Mouse (Mus musculus) embryonic facial prominence, embryonic 15.5 days (tissue): Measurements from ENCODE around the gene Iqcf3. TPM values are rescaled to one million over a fixed set of nuclear protein-coding genes. Genes with fewer than 3 reads are reported as not detected.

Experiments used
- ATAC-seq: fragments of 200-750 bp; cut with Nextera tagmentation; 2 replicates; pipeline ENCODE4 v1.8.0; 2017; ENCODE audit warnings: low read depth, moderate TSS enrichment; ENCODE audit not compliant: insufficient number of reproducible peaks, low FRiP score, low TSS enrichment
- H3K27ac ChIP-seq: fragments of 300-500 bp; sonication (generic); replicated peaks from 2 replicates; pipeline ENCODE4 v1.5.1; 2015; ENCODE audit warnings: mild to moderate bottlenecking, inconsistent platforms
- H3K27me3 ChIP-seq: fragments of 300-500 bp; sonication (generic); 2 replicates; pipeline ENCODE4 v1.6.1; 2015; ENCODE audit warnings: inconsistent platforms
- H3K36me3 ChIP-seq: fragments of 300-500 bp; sonication (generic); 2 replicates; pipeline ENCODE4 v1.6.1; 2015; ENCODE audit warnings: mild to moderate bottlenecking, inconsistent platforms
- H3K4me1 ChIP-seq: fragments of 300-500 bp; sonication (generic); 2 replicates; pipeline ENCODE4 v1.6.1; 2015; ENCODE audit warnings: inconsistent platforms
- H3K4me2 ChIP-seq: fragments of 300-500 bp; sonication (generic); replicated peaks from 2 replicates; pipeline ENCODE4 v1.6.1; 2015; ENCODE audit warnings: mild to moderate bottlenecking, inconsistent platforms
- H3K4me3 ChIP-seq: fragments of 300-500 bp; sonication (generic); replicated peaks from 2 replicates; pipeline ENCODE4 v1.5.1; 2015; ENCODE audit warnings: mild to moderate bottlenecking, inconsistent platforms
- H3K9ac ChIP-seq: fragments of 300-500 bp; sonication (generic); 2 replicates; pipeline ENCODE4 v1.6.1; 2015; ENCODE audit warnings: inconsistent platforms
- H3K9me3 ChIP-seq: fragments of 300-500 bp; sonication (generic); replicated peaks from 2 replicates; pipeline ENCODE4 v1.6.1; 2016; ENCODE audit warnings: inconsistent platforms
- WGBS: fragments of 180-500 bp; shearing (Covaris S2); methylation state at CpG from one replicate; pipeline ENCODE4 v1.1.7; 2015; 5-methylcytosine and 5-hydroxymethylcytosine counted together
- polyA plus RNA-seq: library from polyadenylated mRNA; unstranded; fragments of >200 nt; fragmentation: Nextera tagmentation; extraction: Ambion mirVana; gene quantifications from 2 replicates; pipeline ENCODE4 v1.2.1, GENCODE M21; 2015

The Iqcf3 gene
- polyA plus RNA-seq, 1 experiment from 2014 or later: not detected

DNA sequence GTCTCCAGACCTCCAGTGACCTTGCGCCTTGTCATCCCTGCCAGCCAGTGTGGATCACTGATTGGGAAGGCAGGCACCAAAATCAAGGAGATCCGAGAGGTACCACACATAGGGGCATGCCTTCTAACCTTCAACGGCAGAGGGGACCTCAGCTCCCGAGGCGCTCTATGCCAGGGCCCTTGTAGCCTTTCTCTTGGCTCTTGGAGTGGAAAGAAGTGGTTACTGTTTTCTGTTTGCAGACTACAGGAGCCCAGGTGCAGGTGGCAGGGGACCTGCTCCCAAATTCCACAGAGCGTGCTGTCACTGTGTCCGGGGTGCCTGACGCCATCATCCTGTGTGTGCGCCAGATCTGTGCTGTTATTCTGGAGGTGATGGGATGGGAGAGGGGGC, 100.4 kb downstream of the Iqcf3 start:
- Histone ChIP-seq H3K27me3 (peaks cover 5% of the 10 kb centered on the region; the same call in 1 of the 2 replicates), H3K36me3 (peaks cover 27% of the 10 kb centered on the region), H3K4me2 (no peak overlapping the region), H3K9me3 (no peaks in the 10 kb centered on the region), H3K4me3 (no peak overlapping the region), H3K9ac (no peak overlapping the region), H3K27ac (no peak overlapping the region), H3K4me1 (peaks cover 42% of the 10 kb centered on the region)
- ATAC-seq: no peak
- WGBS: 85% methylated on average over 9 of the region's 9 CpGs

DNA sequence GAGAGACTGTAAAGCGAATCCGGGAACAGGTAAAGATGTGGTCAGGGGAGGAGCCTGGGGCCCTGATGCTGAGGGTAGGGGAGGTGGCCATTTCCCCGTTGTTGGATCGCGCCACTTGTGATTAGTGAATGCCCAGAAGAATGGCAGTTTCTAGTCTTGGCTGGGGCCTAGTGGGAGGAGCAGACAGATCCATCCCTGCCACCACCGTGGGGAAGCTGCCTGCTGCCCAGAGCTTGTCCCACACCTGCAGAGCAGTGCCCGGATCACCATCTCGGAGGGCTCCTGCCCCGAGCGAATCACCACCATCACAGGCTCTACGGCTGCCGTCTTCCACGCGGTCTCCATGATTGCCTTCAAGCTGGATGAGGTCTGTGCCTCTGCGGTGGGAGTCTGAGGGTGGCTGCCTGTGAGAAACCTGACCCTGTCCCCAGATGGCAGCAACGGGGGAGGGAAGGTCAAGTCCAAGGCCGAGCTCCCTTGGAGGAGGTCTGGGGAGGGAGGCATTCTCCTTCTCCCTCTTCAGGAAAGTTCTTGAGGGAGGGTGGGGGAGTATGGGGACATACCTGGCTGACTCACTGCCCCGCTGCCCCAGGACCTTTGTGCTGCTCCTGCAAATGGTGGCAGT, 100.9 kb downstream of the Iqcf3 start:
- H3K27ac ChIP-seq: no peak overlapping the region
- H3K4me2 ChIP-seq: no peak overlapping the region
- WGBS: 66% methylated on average over 18 of the region's 18 CpGs
- ATAC-seq: no peak
- no peak overlapping the region for H3K9ac ChIP-seq
- H3K27me3 ChIP-seq: peaks cover 5% of the 10 kb centered on the region; the same call in 1 of the 2 replicates
- H3K9me3 ChIP-seq: no peaks in the 10 kb centered on the region
- H3K36me3 ChIP-seq: peaks cover 27% of the 10 kb centered on the region
- H3K4me1 ChIP-seq: peaks cover 42% of the 10 kb centered on the region
- no peak overlapping the region for H3K4me3 ChIP-seq

DNA sequence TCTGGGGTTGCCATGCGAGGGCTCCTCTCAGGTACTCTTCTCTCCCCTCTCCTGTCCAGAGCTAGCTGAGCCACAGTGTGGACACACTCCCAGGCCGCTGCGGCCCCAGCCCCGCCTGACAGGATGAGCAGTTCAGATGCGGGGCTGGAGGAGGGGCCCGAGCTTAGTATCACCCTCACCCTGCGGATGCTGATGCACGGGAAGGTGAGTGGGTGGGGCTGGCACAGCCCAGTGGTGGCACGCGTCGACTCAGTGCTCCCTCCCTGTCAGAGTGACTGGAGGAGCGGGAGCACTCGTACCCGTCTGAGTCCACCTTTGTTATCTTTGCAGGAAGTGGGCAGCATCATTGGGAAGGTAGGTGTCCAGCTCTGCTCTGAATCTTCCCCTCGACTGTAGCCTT, 101.5 kb downstream of the Iqcf3 start:
- H3K9ac ChIP-seq: no peak overlapping the region
- peaks cover 42% of the 10 kb centered on the region for H3K4me1 ChIP-seq
- no peak overlapping the region for H3K4me3 ChIP-seq
- peaks cover 5% of the 10 kb centered on the region; the same call in 1 of the 2 replicates for H3K27me3 ChIP-seq
- peaks cover 27% of the 10 kb centered on the region for H3K36me3 ChIP-seq
- WGBS: 77% methylated on average over 15 of the region's 15 CpGs
- ATAC-seq: no peak
- H3K9me3 ChIP-seq: no peaks in the 10 kb centered on the region
- H3K4me2 ChIP-seq: no peak overlapping the region
- H3K27ac ChIP-seq: no peak overlapping the region

DNA sequence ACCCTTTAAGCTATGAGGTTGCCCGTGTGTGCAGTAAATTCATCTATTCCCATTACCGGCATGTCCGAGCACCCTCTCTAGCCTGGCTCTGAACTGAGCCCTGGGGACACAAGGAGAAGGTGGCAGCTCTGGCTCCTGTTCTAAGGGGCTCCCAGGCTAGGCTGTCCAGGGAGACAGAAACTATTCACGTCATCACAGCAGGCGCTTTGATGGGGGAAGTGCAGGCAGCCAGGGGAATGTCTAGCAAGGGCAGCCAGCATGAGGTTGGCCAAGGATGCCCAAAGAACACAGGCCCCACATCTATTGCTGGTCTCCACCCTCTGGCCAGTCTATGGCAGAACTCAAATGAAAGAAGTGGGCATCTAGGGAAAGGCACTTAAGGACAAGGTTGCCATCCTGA, 103.5 kb downstream of the Iqcf3 start:
- WGBS: 67% methylated on average over 5 of the region's 5 CpGs
- Histone ChIP-seq H3K9ac (no peak overlapping the region), H3K4me1 (peaks cover 49% of the 10 kb centered on the region), H3K9me3 (no peaks in the 10 kb centered on the region), H3K27ac (no peak overlapping the region), H3K27me3 (no peaks in the 10 kb centered on the region), H3K4me3 (no peak overlapping the region), H3K4me2 (no peak overlapping the region), H3K36me3 (peaks cover 18% of the 10 kb centered on the region)
- no peak for ATAC-seq

DNA sequence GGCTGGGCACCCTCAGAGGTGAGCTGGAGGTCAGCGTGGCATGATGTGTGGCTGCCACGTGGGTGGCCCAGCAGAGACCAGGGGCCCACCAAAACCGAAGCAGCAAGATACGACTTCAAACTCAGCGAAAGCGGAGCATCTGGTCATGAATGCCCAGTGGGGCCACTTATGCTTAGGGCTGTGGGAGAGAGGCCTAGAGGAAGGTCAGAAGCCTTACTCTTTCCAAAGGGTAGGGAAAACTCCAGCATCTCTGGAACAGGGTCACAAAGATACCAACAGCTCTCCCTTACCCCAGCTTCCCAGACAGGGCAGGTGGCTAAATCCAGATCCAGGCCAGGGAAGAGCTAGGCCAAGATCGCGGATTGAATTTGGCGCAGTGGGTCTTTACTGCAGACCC, 104.3 kb downstream of the Iqcf3 start:
- Histone ChIP-seq H3K4me1 (peaks cover 56% of the 10 kb centered on the region), H3K27ac (peak overlapping the region; percentile 90), H3K9ac (0 out of 2 replicates have a peak overlapping the region, but pooled peaks have one; percentile 6), H3K4me2 (peak overlapping the region; percentile 89; the same call in 1 of the 2 replicates), H3K36me3 (peaks cover 13% of the 10 kb centered on the region), H3K4me3 (peak overlapping the region; percentile 70; the same call in 1 of the 2 replicates), H3K27me3 (no peaks in the 10 kb centered on the region), H3K9me3 (no peaks in the 10 kb centered on the region)
- 53% methylated on average over 9 of the region's 9 CpGs for WGBS
- ATAC-seq: no peak

DNA sequence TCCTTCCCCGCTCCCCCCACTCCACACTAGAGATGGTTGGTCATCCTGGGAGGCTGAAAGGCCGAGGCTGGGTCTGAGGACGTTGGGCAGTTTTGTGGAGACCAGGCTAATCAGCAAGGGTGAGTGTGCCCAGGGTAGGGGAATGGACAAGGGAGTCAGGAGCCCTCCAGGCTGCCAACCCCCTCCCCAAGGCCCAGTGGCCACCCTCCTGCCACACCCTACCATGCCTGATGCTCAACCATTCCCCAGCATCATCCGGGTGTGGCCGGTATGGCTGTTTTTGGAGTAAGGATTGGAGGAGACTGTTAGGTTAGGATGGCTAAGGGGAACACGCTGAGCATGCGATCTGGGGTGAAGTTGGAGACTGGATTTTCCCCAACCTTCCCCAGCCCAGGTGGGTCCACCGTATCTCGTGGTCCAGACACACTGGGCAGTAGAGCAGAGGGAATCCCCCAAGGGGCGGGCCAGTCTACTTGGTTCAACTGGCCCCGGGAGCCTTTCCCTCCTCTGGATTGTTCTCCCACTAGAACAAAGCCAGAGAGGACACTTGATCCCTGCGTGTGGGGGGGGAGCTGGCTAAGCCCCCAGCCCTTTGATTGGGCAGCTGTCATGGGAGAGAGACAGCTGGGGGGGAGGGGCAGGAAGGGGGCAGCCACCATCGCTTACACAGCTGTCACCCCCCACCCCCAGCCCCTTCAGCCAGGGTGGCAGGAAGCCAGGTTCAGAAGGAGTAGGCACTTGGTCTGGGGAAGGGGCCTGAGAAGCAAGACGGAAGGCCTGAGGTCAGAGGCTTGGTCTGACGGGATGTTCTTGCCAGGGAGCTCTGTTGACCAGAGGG, 104.9 kb downstream of the Iqcf3 start:
- Histone ChIP-seq H3K4me1 (peaks cover 62% of the 10 kb centered on the region), H3K4me2 (peak overlapping the region; percentile 89), H3K9me3 (no peaks in the 10 kb centered on the region), H3K4me3 (peak overlapping the region; percentile 70), H3K27ac (peak overlapping the region; percentile 90), H3K36me3 (peaks cover 7% of the 10 kb centered on the region), H3K9ac (no peak overlapping the region), H3K27me3 (no peaks in the 10 kb centered on the region)
- ATAC-seq: peak; percentile 5; the same call in 1 of the 2 replicates
- 31% methylated on average over 15 of the region's 15 CpGs for WGBS

DNA sequence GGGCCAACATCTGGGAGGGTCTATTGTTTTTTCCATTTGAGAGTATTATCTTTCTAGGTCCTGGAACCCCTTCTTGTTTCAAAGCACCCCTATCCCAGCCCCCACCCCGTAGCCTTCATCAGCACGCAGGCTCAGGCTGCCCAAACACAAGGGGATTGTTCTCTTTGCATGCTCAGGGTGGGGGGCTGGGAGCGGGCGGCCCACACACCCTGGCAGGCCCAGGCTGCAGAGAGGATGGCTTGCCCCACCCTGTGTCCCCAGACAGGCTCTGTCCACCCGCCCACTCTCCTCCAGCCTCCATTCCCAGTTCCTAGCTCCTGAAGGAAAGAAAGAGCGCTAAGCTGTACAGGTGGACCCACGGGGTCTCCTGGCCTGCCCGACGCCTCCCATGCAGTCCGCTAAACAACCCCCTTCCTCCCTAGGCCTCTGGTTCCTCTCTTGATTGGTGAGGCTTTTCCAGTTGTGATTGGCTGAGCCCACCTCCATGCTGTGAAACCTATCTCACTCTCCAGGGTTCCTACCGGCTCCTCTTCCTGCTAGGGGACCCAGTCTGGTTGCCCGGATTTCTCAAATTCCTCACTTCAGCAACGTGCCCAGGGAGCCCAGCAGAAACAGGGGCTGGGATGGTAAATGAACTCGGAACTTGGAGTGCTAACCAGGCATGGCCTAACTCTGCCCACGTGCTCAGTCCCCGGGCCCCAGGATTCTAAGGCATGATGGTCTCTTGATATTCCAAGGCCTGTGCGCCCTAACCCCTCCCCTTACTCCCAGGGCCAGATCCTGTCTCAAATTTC, 106.3 kb downstream of the Iqcf3 start:
- WGBS: 3% methylated on average over 17 of the region's 17 CpGs
- peaks cover 77% of the 10 kb centered on the region for H3K4me1 ChIP-seq
- ATAC-seq: no peak; the same call in 1 of the 2 replicates

DNA sequence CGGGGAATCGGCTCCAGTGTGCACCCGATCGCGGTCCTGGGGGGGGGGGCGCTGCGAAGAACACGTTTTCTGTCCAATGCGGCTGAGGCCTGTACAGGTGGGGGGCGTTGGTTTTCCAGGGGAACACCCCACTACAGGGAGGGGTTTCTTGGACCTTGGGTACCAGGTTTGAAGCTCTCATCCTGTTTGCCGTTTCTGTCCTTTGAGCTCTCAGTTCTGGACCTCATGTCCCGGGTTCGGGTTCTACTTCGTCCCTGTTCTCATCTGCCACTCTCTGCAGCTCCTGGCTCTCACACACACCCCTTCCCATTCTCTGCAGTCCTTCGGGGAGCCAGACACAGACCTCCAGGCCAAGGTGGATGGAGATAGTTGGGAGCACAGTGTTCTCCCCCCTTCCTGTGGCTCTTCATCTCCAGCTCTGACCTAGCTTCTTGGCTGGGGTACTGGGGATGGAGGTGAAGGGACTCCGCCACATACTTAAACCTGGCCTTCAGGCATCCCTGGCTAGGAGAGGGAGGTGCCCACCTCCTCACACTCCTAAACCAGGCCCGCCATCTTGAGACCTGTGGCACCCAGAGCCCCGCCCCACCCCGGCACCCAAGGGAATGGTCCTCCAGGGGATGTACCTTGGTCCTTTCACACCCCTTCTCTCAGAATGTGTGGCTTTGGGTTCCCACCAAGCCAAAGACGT, 107.2 kb downstream of the Iqcf3 start:
- Histone ChIP-seq H3K4me2 (peak overlapping the region; percentile 89), H3K4me3 (peak overlapping the region; percentile 70), H3K4me1 (peaks cover 84% of the 10 kb centered on the region), H3K9ac (peak overlapping the region; percentile 60), H3K27me3 (no peaks in the 10 kb centered on the region), H3K27ac (peak overlapping the region; percentile 90), H3K36me3 (no peaks in the 10 kb centered on the region), H3K9me3 (no peaks in the 10 kb centered on the region)
- ATAC-seq: peak; percentile 13; the same call in 1 of the 2 replicates
- 2% methylated on average over 19 of the region's 20 CpGs for WGBS

More for the DNA sequence above, 106.3 kb downstream of the Iqcf3 start:
- Histone ChIP-seq H3K27ac (peak overlapping the region; percentile 90), H3K4me2 (peak overlapping the region; percentile 89), H3K4me3 (peak overlapping the region; percentile 70), H3K9me3 (no peaks in the 10 kb centered on the region), H3K36me3 (no peaks in the 10 kb centered on the region), H3K9ac (peak overlapping the region; percentile 60), H3K27me3 (no peaks in the 10 kb centered on the region)

DNA sequence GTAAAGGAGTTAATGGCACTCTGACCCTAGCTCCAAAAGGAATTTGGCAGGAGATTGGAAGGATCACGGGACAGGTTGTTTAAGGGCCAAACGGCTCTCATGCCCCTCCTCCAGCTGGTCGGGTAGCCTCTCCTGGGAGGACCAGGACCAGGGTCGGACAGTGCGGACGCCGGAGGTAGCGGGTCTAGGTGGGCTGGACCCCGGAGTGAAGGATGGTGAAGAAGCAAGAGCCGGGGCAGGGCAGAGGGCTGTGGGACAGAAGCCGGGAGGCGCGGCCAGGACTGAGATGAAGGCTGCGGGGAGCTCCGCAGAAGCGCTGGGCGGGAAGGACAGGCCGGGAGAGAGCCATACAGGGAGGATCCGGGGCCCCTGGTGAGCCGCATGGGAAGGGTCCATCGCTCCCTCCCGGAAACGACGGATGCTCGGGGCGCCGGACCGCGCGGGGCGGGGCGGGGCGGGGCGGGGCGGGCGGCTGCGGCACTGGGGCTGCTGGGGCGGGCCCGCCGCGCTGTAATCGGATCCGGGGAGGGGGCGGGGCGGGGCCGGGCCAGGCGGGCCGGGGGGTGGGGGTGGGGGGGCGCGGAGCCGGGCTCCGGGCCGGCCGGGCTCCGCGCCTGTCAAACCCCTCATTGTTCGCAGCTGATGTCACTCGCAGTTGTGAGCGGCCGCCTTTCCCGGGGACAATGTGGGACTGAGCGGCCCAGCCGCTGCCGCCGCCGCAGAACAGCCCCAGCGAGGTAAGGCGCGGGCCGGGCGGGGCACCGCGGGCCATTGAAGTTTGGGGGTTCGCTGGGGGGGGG, 108.0 kb downstream of the Iqcf3 start, which contains the start of gene Pcbp4:
Gene Pcbp4, plus strand, starts transcription at position 21 of the 800 bp plus-strand sequence.
- WGBS: under 1% methylated on average over 48 of the region's 74 CpGs
- peak within 1 kb of the TSS; percentile 89 for H3K4me2 ChIP-seq
- H3K9ac ChIP-seq: peak within 1 kb of the TSS; percentile 60
- H3K27ac ChIP-seq: peak within 1 kb of the TSS; percentile 90
- H3K36me3 ChIP-seq: no peaks in the 10 kb centered on the region
- ATAC-seq: peak; percentile 73
- no peaks in the 10 kb centered on the region for H3K9me3 ChIP-seq
- no peaks in the 10 kb centered on the region for H3K27me3 ChIP-seq
- H3K4me3 ChIP-seq: peak within 1 kb of the TSS; percentile 70
- H3K4me1 ChIP-seq: peaks cover 92% of the 10 kb centered on the region
